8 mouse cellular contexts compared by ENCODE assay signal in genomic region chr7:101863415-101863814, GRCm38 (mm10). TPM values are rescaled to one million over a fixed set of nuclear protein-coding genes. Genes with fewer than 3 reads are reported as not detected.
DNase-seq lines count a peak whose midpoint lies in the region; ATAC-seq and TF ChIP-seq lines count a peak whose summit lies in the region.

Anapc15 (plus strand) TSS chr7:101863715.

- H3K4me2 ChIP-seq in lung, embryonic 14.5 days, result no peak within 1 kb of the TSS
- H3K4me2 ChIP-seq in embryonic facial prominence, embryonic 11.5 days (ENCODE audit: low read depth, low read length), result no peak within 1 kb of the TSS
- no peak within 1 kb of the TSS for H3K4me2 ChIP-seq in heart, embryonic 12.5 days
- no peak within 1 kb of the TSS for H3K4me2 ChIP-seq in midbrain, embryonic 16.5 days (ENCODE audit: low read length)

- WGBS in lung, embryonic 14.5 days, result 59% methylated on average over 3 of the region's 3 CpGs
- WGBS in embryonic facial prominence, embryonic 11.5 days, result 67% methylated on average over 3 of the region's 3 CpGs
- 59% methylated on average over 3 of the region's 3 CpGs for WGBS in heart, embryonic 12.5 days
- WGBS in midbrain, embryonic 16.5 days, result 81% methylated on average over 3 of the region's 3 CpGs

- ATAC-seq in lung, embryonic 14.5 days (ENCODE audit: insufficient read depth), result no peak
- no peak for ATAC-seq in embryonic facial prominence, embryonic 11.5 days (replicated peaks; ENCODE audit: insufficient number of reproducible peaks, low FRiP score, low TSS enrichment, low read depth)
- ATAC-seq in heart, embryonic 12.5 days (ENCODE audit: insufficient number of reproducible peaks, low FRiP score), result no peak
- no peak for ATAC-seq in midbrain, embryonic 16.5 days

- TF ChIP-seq CTCF in lung, embryonic 14.5 days (IDR thresholded peaks at IDR 0.05; ENCODE audit: low read depth), result no peak

- no peaks in the 10 kb centered on the region for H3K9me3 ChIP-seq in lung, embryonic 14.5 days (ENCODE audit: low read depth, low read length)
- no peaks in the 10 kb centered on the region for H3K9me3 ChIP-seq in embryonic facial prominence, embryonic 11.5 days (replicated peaks; ENCODE audit: control insufficient read depth, low read length)
- no peaks in the 10 kb centered on the region for H3K9me3 ChIP-seq in heart, embryonic 12.5 days (replicated peaks)
- no peaks in the 10 kb centered on the region for H3K9me3 ChIP-seq in midbrain, embryonic 16.5 days (replicated peaks; ENCODE audit: control insufficient read depth, low read length, poor library complexity, severe bottlenecking)

- H3K4me3 ChIP-seq in lung, embryonic 14.5 days (ENCODE audit: low read depth, low read length), result no peak within 1 kb of the TSS
- no peak within 1 kb of the TSS for H3K4me3 ChIP-seq in embryonic facial prominence, embryonic 11.5 days (ENCODE audit: low read depth, low read length)
- H3K4me3 ChIP-seq in heart, embryonic 12.5 days, result no peak within 1 kb of the TSS
- no peak within 1 kb of the TSS for H3K4me3 ChIP-seq in midbrain, embryonic 16.5 days (ENCODE audit: low read depth, low read length)

- H3K4me1 ChIP-seq in lung, embryonic 14.5 days (ENCODE audit: insufficient read depth), result no peaks in the 10 kb centered on the region
- H3K4me1 ChIP-seq in embryonic facial prominence, embryonic 11.5 days (ENCODE audit: control insufficient read depth, insufficient read depth, low read length), result no peaks in the 10 kb centered on the region
- peaks cover 14% of the 10 kb centered on the region for H3K4me1 ChIP-seq in heart, embryonic 12.5 days (replicated peaks)
- no peaks in the 10 kb centered on the region for H3K4me1 ChIP-seq in midbrain, embryonic 16.5 days (ENCODE audit: control insufficient read depth, insufficient read depth, low read length)

- no peak within 1 kb of the TSS for H3K9ac ChIP-seq in lung, embryonic 14.5 days
- H3K9ac ChIP-seq in embryonic facial prominence, embryonic 11.5 days (replicated peaks; ENCODE audit: low read length), result no peak within 1 kb of the TSS
- no peak within 1 kb of the TSS for H3K9ac ChIP-seq in heart, embryonic 12.5 days
- no peak within 1 kb of the TSS for H3K9ac ChIP-seq in midbrain, embryonic 16.5 days (ENCODE audit: low read depth, low read length)

- no peaks in the 10 kb centered on the region for H3K27me3 ChIP-seq in lung, embryonic 14.5 days (ENCODE audit: insufficient read depth, low read length)
- H3K27me3 ChIP-seq in embryonic facial prominence, embryonic 11.5 days (ENCODE audit: control insufficient read depth, insufficient read depth, low read length), result no peaks in the 10 kb centered on the region
- H3K27me3 ChIP-seq in heart, embryonic 12.5 days (replicated peaks), result no peaks in the 10 kb centered on the region
- no peaks in the 10 kb centered on the region for H3K27me3 ChIP-seq in midbrain, embryonic 16.5 days (ENCODE audit: control insufficient read depth, insufficient read depth, low read depth, low read length)

- no peak for DNase-seq in lung, embryonic 14.5 days
- DNase-seq in lung, postnatal 14 days, result no peak
- DNase-seq in embryonic facial prominence, embryonic 11.5 days (ENCODE audit: low spot score), result no peak
- no peak for DNase-seq in left cerebral cortex, adult 8-10 months (ENCODE audit: low spot score in 2 of 2)
- DNase-seq in thymus, postnatal 4 days, result no peak
- DNase-seq in kidney, adult 11 months, result no peak

- H3K27ac ChIP-seq in lung, embryonic 14.5 days (ENCODE audit: low read depth), result no peak within 1 kb of the TSS
- H3K27ac ChIP-seq in embryonic facial prominence, embryonic 11.5 days (replicated peaks; ENCODE audit: low read depth, low read length), result no peak within 1 kb of the TSS
- no peak within 1 kb of the TSS for H3K27ac ChIP-seq in heart, embryonic 12.5 days (ENCODE audit: poor library complexity, severe bottlenecking)
- no peak within 1 kb of the TSS for H3K27ac ChIP-seq in midbrain, embryonic 16.5 days (ENCODE audit: low read length)

- H3K36me3 ChIP-seq in lung, embryonic 14.5 days (ENCODE audit: insufficient read depth), result no peaks in the 10 kb centered on the region
- H3K36me3 ChIP-seq in embryonic facial prominence, embryonic 11.5 days (replicated peaks; ENCODE audit: control insufficient read depth, insufficient read depth, low read depth, low read length), result no peaks in the 10 kb centered on the region
- no peaks in the 10 kb centered on the region for H3K36me3 ChIP-seq in heart, embryonic 12.5 days
- no peaks in the 10 kb centered on the region for H3K36me3 ChIP-seq in midbrain, embryonic 16.5 days (ENCODE audit: control insufficient read depth, insufficient read depth, low read length)

RNA-seq across cellular contexts. Expression of gene Anapc15, which starts in this region (rescaled TPM):
- 85.9 and 90.4 TPM in 2 replicates for polyA plus RNA-seq in lung, embryonic 14.5 days (2014; fragmentation: Nextera tagmentation; extraction: Ambion mirVana)
- 85.6 and 92.7 TPM in 2 replicates for polyA plus RNA-seq in embryonic facial prominence, embryonic 11.5 days (2014; fragmentation: Nextera tagmentation; extraction: Ambion mirVana)
- 58.0 and 61.0 TPM in 2 replicates for polyA plus RNA-seq in heart, embryonic 12.5 days (2016; fragmentation: Nextera tagmentation; extraction: Ambion mirVana)
- total RNA-seq in left cerebral cortex, adult 8-10 months (2022), result 10 to 100 TPM; 30.0 to 45.4 (median 32.9) TPM
- polyA plus RNA-seq in midbrain, embryonic 16.5 days (2015; fragmentation: Nextera tagmentation; extraction: Ambion mirVana), result 71.6 and 79.9 TPM in 2 replicates
